Mouse (Mus musculus) hindbrain, embryonic 12.5 days (tissue): ENCODE measurements around the gene Ccr1. TPM values are rescaled to one million over a fixed set of nuclear protein-coding genes. Genes with fewer than 3 reads are reported as not detected.
"Not testable (repeated sequence)": the region's sequence is repeated elsewhere in the genome, so short reads cannot be mapped to it uniquely, and the experiment has no call there.

ENCODE experiments used
- ATAC-seq: fragments of 200-750 bp; cut with Nextera tagmentation; 2 replicates; pipeline ENCODE4 v1.8.0; 2017; ENCODE audit warnings: moderate TSS enrichment; ENCODE audit not compliant: low FRiP score
- H3K27ac ChIP-seq: fragments of 300-500 bp; sonication (generic); 2 replicates; pipeline ENCODE4 v1.5.1; 2016; ENCODE audit warnings: mild to moderate bottlenecking
- H3K27me3 ChIP-seq: fragments of 300-500 bp; sonication (generic); 2 replicates; pipeline ENCODE4 v1.6.1; 2016; ENCODE audit warnings: mild to moderate bottlenecking
- H3K36me3 ChIP-seq: fragments of 300-500 bp; sonication (generic); 2 replicates; pipeline ENCODE4 v1.6.1; 2016; ENCODE audit warnings: mild to moderate bottlenecking
- H3K4me1 ChIP-seq: fragments of 300-500 bp; sonication (generic); 2 replicates; pipeline ENCODE4 v1.6.1; 2016
- H3K4me2 ChIP-seq: fragments of 300-500 bp; sonication (generic); replicated peaks from 2 replicates; pipeline ENCODE4 v1.6.1; 2016; ENCODE audit warnings: mild to moderate bottlenecking
- H3K4me3 ChIP-seq: fragments of 300-500 bp; sonication (generic); 2 replicates; pipeline ENCODE4 v1.5.1; 2016; ENCODE audit warnings: mild to moderate bottlenecking
- H3K9ac ChIP-seq: fragments of 300-500 bp; sonication (generic); 2 replicates; pipeline ENCODE4 v1.6.1; 2016; ENCODE audit warnings: mild to moderate bottlenecking, moderate library complexity
- H3K9me3 ChIP-seq: fragments of 300-500 bp; sonication (generic); replicated peaks from 2 replicates; pipeline ENCODE4 v1.6.1; 2016; ENCODE audit warnings: mild to moderate bottlenecking
- WGBS: fragments of 180-500 bp; shearing (Covaris S2); methylation state at CpG from one replicate; pipeline ENCODE4 v1.1.7; 2016; 5-methylcytosine and 5-hydroxymethylcytosine counted together
- polyA plus RNA-seq: library from polyadenylated mRNA; unstranded; fragments of >200 nt; fragmentation: Nextera tagmentation; extraction: Ambion mirVana; gene quantifications from 2 replicates; pipeline ENCODE4 v1.2.1, GENCODE M21; 2016

Ccr1 gene
- polyA plus RNA-seq, 1 experiment from 2014 or later, result 0.99 TPM

DNA sequence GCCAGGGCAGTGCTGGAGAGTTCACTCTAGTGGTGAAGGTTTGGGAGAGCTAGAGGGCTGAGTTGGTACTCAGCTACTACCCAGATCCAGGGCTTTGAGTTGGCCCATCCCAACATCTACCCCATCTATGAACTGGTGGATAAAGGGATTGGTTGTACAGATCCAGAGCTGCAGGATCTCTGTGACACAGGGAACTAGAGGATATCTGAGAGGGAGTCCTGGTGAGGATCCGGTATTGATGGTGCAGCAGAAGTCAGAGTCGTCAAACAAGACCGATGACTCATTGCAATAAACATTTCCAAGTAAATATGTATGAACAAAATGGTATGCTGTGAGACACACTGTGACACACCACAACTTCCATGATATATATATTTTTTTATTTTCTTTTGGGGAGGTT is 37.6 kb downstream of the Ccr1 start:
- H3K36me3 ChIP-seq, result no peaks in the 10 kb centered on the region
- no peak for ATAC-seq
- H3K4me1 ChIP-seq, result no peaks in the 10 kb centered on the region
- H3K4me2 ChIP-seq, result no peak overlapping the region
- no peak overlapping the region for H3K9ac ChIP-seq
- H3K4me3 ChIP-seq, result no peak overlapping the region
- H3K27me3 ChIP-seq, result no peaks in the 10 kb centered on the region
- H3K27ac ChIP-seq, result no peak overlapping the region
- no peaks in the 10 kb centered on the region for H3K9me3 ChIP-seq
- 92% methylated on average over 3 of the region's 3 CpGs for WGBS

DNA sequence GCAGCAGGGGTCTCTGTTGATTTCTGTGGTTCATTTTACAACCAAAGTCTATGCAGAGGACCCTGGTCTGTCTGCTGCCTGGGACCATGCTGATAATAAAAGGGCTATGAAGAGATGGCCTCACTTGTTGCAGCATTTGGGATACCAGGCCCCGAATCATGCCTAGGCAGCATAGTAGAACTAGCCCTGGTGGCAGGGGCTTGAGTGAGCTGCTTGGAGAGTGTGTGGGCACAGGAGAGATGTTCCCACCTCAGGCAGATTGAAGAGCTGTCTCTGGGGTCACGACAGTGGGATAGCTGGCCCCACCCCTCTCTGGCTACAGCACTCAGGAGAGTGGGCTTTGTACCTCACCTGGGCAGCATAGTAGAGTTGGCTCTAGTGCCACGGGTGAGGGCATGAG is 38.0 kb downstream of the Ccr1 start:
- 78% methylated on average over 3 of the region's 3 CpGs for WGBS
- no peak for ATAC-seq
- H3K9me3 ChIP-seq, result no peaks in the 10 kb centered on the region

DNA sequence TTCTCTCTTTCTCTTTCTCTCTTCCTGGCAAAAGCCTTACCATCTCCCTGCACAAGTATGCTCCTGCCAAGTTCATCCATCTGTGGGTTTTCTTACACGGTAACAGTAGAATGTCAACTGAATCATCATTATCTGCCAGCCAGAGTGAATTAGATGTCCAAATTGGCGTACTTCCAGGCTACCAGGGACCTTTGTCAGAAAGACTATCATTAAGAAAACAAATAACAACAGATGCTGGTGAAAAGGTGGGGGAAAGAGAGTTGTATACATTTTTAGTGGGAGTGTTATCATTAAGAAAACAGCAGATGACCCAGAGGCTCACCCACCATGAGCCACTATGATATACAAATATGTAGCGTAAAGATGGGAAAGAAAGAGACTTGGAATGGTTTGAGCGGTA is 38.6 kb downstream of the Ccr1 start:
- Histone ChIP-seq H3K4me2 (no peak overlapping the region), H3K4me3 (no peak overlapping the region), H3K27ac (no peak overlapping the region), H3K9me3 (no peaks in the 10 kb centered on the region), H3K27me3 (no peaks in the 10 kb centered on the region), H3K36me3 (no peaks in the 10 kb centered on the region), H3K4me1 (0 out of 2 replicates have a peak, but pooled peaks cover 3% of the 10 kb centered on the region), H3K9ac (no peak overlapping the region)
- WGBS, result 85% methylated on average over 4 of the region's 4 CpGs
- ATAC-seq, result no peak

More for the DNA sequence above, 38.0 kb downstream of the Ccr1 start:
- Histone ChIP-seq H3K27ac (no peak overlapping the region), H3K4me2 (no peak overlapping the region), H3K9ac (no peak overlapping the region), H3K4me1 (0 out of 2 replicates have a peak, but pooled peaks cover 2% of the 10 kb centered on the region), H3K27me3 (no peaks in the 10 kb centered on the region), H3K4me3 (no peak overlapping the region), H3K36me3 (no peaks in the 10 kb centered on the region)

DNA sequence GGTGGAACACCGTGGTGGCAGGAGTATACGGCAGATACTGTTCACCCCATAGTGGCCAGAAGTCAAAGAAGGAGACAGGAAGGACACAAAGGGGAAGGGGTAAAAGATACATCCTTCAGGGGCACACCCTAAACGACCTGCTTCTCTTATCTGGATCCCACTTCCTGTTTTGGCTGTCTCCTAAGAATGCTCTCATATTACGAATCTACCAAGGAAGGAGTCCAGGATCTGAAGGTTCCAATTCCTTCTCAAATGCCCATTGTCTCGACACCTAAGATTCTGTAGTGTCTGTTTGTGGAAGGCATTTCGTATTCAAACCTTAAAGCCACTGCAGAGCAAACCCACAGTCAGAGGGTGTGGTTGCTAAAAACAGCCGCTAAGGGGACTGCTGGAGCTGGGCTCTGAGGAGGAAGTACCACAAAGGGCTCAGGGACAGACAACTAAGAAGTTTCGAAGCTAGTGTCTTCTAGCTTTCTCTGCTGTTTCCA is 39.7 kb downstream of the Ccr1 start:
- ATAC-seq, result no peak
- no peak overlapping the region for H3K9ac ChIP-seq
- 55% methylated on average over 8 of the region's 8 CpGs for WGBS
- H3K27ac ChIP-seq, result no peak overlapping the region
- no peaks in the 10 kb centered on the region for H3K36me3 ChIP-seq
- no peak overlapping the region for H3K4me2 ChIP-seq
- no peaks in the 10 kb centered on the region for H3K27me3 ChIP-seq
- H3K4me3 ChIP-seq, result no peak overlapping the region
- H3K9me3 ChIP-seq, result no peaks in the 10 kb centered on the region
- 0 out of 2 replicates have a peak, but pooled peaks cover 3% of the 10 kb centered on the region for H3K4me1 ChIP-seq

DNA sequence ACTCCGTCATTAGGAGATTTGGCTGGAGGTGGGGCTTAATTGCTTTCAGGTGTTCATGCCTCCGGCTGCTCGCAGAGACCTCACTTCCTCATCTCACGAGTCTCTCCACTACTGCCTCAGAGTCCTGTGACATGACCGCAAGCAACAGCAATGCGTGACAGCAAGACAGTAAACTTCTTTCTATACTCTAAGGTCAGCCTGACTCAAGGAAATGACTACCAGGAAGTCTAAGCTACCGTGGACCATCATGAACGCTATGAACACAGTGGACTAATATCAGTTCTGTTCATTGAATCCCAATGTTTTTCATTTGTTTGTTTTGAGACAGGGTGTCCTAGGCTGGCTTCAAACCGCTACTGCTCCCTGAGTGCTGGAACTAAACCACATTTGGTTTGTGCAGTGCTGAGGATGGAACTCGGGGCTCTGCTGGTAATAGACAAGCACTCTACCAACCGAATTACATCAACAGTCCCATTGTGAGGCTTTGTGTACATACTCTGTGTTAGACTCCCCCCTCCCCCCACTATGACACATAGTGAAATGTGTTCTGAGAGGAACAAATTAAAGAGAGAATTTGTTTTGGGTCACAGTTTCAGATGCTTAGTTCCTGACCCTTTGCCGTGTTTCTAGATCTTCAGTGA is 40.3 kb downstream of the Ccr1 start:
- WGBS, result 73% methylated on average over 12 of the region's 12 CpGs
- peaks cover 3% of the 10 kb centered on the region; the same call in 1 of the 2 replicates for H3K27me3 ChIP-seq
- no peak overlapping the region for H3K27ac ChIP-seq
- no peak overlapping the region for H3K9ac ChIP-seq
- H3K4me1 ChIP-seq, result 0 out of 2 replicates have a peak, but pooled peaks cover 6% of the 10 kb centered on the region
- no peak overlapping the region for H3K4me3 ChIP-seq
- ATAC-seq, result no peak
- no peaks in the 10 kb centered on the region for H3K9me3 ChIP-seq
- H3K36me3 ChIP-seq, result no peaks in the 10 kb centered on the region
- H3K4me2 ChIP-seq, result no peak overlapping the region

DNA sequence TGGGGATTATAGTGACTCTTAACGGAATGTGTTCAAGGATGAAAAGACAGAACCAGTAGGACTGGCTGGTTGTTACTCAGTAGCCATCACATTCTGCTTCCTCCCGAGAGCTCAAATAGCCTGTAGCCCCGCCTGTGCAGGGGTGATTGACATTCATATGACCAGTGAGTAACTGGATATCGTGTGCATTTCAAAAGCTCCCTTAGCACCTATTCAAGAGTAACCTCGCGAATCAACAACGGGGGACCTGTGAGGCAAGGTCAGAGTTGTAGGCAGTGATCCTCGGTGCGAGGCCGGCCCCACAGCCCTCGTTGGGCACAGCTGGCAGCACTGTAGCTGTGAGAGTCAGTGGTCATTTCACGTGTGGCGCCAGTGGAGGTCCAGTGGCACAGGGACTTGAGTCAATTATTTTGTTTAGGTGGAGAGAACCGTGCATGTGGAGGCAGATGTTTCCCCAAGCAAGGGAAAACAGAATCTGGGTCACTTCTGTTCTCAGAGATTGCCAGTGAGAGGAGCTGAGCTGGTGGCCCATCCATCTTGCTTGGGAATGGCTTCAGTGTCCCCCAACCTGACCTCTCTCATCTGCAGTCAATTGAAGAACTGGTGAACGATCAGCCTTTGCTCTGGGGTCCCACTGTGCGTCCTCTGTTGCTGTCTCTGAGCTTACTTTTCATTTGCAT is 41.1 kb downstream of the Ccr1 start:
- Histone ChIP-seq H3K36me3 (no peaks in the 10 kb centered on the region), H3K27ac (no peak overlapping the region), H3K4me1 (0 out of 2 replicates have a peak, but pooled peaks cover 6% of the 10 kb centered on the region), H3K27me3 (peaks cover 3% of the 10 kb centered on the region; the same call in 1 of the 2 replicates), H3K9me3 (no peaks in the 10 kb centered on the region), H3K4me2 (no peak overlapping the region), H3K9ac (no peak overlapping the region; the same call in 1 of the 2 replicates), H3K4me3 (no peak overlapping the region)
- ATAC-seq, result no peak
- 52% methylated on average over 16 of the region's 16 CpGs for WGBS

DNA sequence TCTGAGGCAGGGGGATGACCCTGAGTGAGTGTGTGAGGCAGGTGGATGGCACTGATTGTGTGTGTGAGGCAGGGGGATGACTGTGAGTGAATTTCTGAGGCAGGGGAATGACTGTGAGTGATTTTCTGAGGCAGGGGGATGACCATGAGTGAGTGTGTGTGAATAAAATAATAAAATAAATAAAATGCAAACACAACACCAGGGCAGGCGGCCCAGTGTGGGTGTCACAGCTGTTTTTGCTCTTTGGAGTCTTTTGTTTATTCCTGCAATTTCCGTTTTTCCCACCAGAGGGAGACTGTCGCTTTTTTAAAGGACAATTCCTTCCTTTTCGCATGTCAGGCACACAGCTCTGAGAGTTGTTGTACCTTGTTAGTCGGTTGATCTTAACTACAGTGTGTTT is 42.5 kb downstream of the Ccr1 start:
- not testable (repeated sequence) for H3K36me3 ChIP-seq, H3K9ac ChIP-seq, H3K4me1 ChIP-seq, H3K27me3 ChIP-seq, H3K27ac ChIP-seq, H3K9me3 ChIP-seq, ATAC-seq
- 9% methylated on average over 5 of the region's 5 CpGs for WGBS
- peak overlapping the region; percentile 51 for H3K4me2 ChIP-seq
- H3K4me3 ChIP-seq, result peak overlapping the region; percentile 56

DNA sequence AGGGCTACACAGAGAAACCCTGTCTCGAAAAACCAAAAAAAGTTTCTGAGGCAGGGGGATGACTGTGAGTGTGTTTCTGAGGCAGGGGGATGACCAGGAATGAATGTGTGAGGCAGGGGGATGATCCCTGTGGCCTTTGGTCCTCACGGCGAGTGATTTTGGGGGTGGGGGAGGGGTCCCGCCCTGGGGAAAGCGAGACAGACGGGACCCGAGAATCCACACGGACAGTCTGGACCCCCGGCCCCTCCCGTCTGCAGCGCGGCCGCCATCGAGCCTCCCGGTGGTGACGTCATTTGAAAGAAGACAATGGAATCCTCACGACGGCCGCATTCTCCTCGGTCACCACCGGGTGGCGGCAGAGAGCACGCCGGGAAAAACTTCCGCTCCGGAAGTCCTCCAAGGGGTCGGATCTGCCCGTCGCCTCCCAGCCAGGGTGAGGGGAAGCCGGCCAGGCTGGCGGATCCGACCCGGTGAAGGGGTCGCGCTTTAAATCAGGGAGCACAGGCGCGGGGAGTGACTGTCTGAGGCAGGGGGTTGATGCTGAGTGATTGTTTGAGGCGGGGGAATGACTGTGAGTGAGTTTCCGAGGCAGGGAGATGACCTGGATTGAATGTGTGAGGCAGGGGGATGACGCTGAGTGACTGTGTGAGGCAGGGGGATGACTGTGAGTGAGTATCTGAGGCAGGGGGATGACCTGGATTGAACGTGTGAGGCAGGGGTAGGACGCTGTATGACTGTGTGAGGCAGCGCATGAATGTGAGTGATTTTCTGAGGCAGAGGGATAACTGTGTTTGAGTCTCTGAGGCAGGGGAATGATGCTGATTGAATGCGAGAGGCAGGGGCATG is 43.2 kb downstream of the Ccr1 start:
- ATAC-seq, result peak; percentile 88
- H3K4me2 ChIP-seq, result peak overlapping the region; percentile 73
- 5% methylated on average over 44 of the region's 44 CpGs for WGBS
- no peaks in the 10 kb centered on the region for H3K36me3 ChIP-seq
- H3K9ac ChIP-seq, result peak overlapping the region; percentile 78
- peaks cover 3% of the 10 kb centered on the region; the same call in 1 of the 2 replicates for H3K27me3 ChIP-seq
- peak overlapping the region; percentile 56 for H3K4me3 ChIP-seq
- H3K4me1 ChIP-seq, result 0 out of 2 replicates have a peak, but pooled peaks cover 6% of the 10 kb centered on the region
- peak overlapping the region; percentile 96 for H3K27ac ChIP-seq
- H3K9me3 ChIP-seq, result no peaks in the 10 kb centered on the region

DNA sequence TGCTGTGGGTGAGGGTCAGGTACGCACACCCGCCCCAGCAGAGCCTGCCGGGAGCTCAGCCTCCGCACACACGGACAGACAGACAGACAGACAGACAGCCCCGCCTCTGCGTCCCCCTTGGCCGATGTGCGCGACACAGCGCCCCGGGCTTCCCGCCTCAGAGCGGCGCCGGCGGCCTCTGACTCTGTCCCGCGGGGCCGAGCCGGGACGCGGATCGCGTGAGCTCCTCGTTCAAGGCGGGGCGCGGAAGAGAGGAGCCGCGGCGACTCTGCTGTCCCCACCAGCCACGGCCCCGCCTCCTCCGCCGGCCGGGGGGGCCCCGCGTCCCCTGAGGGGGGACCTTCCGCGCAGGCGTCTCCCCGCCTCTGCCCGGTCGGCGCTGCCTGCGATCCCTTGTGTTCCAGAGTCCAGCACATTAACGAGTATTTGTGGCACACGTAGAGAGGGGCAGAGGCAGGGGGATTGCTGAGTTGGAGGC is 43.9 kb downstream of the Ccr1 start:
- under 1% methylated on average over 48 of the region's 49 CpGs for WGBS
- Histone ChIP-seq H3K9ac (peak overlapping the region; percentile 78), H3K4me3 (peak overlapping the region; percentile 56), H3K27me3 (peaks cover 3% of the 10 kb centered on the region; the same call in 1 of the 2 replicates), H3K9me3 (no peaks in the 10 kb centered on the region), H3K4me2 (peak overlapping the region; percentile 73), H3K4me1 (0 out of 2 replicates have a peak, but pooled peaks cover 6% of the 10 kb centered on the region), H3K36me3 (no peaks in the 10 kb centered on the region), H3K27ac (peak overlapping the region; percentile 96)
- ATAC-seq, result peak; percentile 90

DNA sequence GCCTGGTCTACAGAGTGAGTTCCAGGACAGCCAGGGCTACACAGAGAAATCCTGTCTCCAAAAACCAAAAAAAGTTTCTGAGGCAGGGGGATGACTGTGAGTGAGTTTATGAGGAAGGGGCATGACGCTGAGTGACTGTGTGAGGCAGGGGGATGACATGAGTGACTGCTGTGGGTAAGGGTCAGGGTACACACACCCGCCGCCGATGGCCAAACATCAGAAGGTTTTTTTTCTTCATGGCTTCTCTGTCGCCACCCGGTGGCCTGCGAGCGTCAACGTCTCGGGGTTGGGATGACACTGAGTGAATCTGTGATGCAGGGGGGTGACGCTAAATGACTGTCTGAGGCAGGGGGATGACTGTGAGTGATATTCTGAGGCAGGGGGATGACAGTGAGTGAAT is 44.5 kb downstream of the Ccr1 start:
- not testable (repeated sequence) for H3K4me1 ChIP-seq, H3K36me3 ChIP-seq
- WGBS, result under 1% methylated on average over 11 of the region's 11 CpGs

DNA sequence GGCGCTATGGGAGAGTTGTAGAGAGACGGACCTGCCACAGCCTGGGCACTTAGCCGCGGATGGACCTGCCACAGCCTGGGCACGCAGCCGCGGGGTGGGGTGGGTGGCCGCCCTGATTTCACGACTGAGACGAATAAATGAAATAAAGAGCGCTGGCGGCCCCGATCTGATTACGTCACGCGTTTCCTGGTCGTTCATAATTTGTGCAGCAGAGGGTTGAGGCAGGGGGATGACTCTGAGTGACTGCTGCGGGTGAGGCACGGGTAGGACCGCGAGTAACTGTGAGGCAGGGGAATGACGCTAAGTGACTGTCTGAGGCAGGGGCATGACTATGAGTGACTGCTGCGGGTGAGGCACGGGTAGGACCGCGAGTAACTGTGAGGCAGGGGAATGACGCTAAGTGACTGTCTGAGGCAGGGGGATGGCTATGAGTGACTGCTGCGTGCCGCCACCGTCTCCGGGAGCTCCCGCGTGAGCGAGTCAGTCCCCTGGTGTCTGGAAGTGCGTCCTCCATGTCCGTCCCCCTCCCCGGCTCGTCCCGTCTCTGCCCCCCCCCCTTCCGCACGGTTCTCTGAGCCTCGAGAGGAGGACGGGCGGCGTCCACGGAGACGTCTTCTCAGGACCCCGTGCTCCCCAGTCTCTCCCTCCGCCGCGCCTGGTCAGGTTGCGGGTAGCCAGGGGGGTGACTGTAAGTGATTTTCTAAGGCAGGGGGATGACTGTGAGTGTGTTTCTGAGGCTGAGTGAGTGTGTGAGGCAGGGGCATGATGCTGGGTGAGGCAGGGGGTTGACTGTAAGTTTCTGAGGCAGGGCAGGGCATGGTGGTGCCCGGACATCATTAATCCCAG is 45.1 kb downstream of the Ccr1 start:
- no peaks in the 10 kb centered on the region for H3K9me3 ChIP-seq
- H3K4me1 ChIP-seq, result 0 out of 2 replicates have a peak, but pooled peaks cover 6% of the 10 kb centered on the region
- no peaks in the 10 kb centered on the region for H3K36me3 ChIP-seq
- H3K27ac ChIP-seq, result peak overlapping the region; percentile 64
- ATAC-seq, result peak; percentile 7
- peaks cover 3% of the 10 kb centered on the region; the same call in 1 of the 2 replicates for H3K27me3 ChIP-seq
- H3K4me2 ChIP-seq, result peak overlapping the region; percentile 73
- peak overlapping the region; percentile 49 for H3K9ac ChIP-seq
- WGBS, result 2% methylated on average over 49 of the region's 53 CpGs
- H3K4me3 ChIP-seq, result peak overlapping the region; percentile 56

More for the DNA sequence above, 44.5 kb downstream of the Ccr1 start:
- H3K4me3 ChIP-seq, result peak overlapping the region; percentile 56
- H3K27ac ChIP-seq, result peak overlapping the region; percentile 96; the same call in 1 of the 2 replicates
- H3K9me3 ChIP-seq, H3K27me3 ChIP-seq: not testable (repeated sequence)
- peak; percentile 62 for ATAC-seq
- H3K4me2 ChIP-seq, result peak overlapping the region; percentile 73
- peak overlapping the region; percentile 78; the same call in 1 of the 2 replicates for H3K9ac ChIP-seq
